Mouse (Mus musculus): ENCODE data around the gene Gorasp1. TPM values are rescaled to one million over a fixed set of nuclear protein-coding genes. Genes with fewer than 3 reads are reported as not detected.

Gorasp1 gene
- polyA plus RNA-seq, 1 experiment from 2014 or later = 16.7 TPM

DNA sequence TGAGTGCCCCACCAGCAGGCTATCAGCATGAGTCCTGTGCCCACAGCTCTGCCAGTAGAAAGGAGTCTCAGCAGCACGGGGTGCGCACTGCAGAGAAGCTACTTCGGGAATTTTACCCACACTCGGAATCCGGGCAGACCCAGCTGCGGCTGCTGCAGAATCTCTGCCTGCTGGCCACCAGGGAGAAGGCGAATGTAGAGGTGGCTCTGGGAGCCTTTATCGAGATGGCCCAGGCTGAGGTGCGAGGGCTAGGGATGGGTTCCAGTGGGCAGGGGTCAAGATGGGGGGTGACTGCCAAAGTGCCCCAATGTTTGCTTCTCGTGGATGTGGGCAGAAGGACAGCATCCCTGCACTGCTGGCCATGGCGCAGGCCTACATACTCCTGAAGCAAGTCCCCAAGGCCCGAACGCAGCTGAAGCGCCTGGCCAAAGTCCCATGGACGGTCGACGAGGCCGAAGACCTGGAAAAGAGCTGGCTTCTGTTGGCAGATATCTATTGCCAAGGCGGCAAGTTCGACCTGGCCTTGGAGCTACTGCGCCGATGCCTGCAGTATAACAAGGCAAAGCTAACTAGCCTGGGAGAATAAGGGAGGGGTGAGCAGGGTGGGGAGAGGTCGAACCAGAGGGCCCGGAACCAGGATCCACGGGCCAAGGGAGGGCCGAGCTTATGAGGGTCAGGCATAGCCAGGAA, 29.0 kb upstream of the Gorasp1 start:
- Histone ChIP-seq H3K27ac (ENCODE audit: low read length) (no peak overlapping the region), H3K27me3 (replicated peaks; ENCODE audit: insufficient read depth, low read length) (no peaks in the 10 kb centered on the region), H3K4me2 (replicated peaks; ENCODE audit: low read depth, low read length) (no peak overlapping the region), H3K4me1 (ENCODE audit: insufficient read depth, low read depth, low read length) (peaks cover 15% of the 10 kb centered on the region; the same call in 1 of the 2 replicates), H3K4me3 (ENCODE audit: low read depth, low read length) (no peak overlapping the region), H3K9me3 (ENCODE audit: low read length) (no peaks in the 10 kb centered on the region), H3K9ac (replicated peaks; ENCODE audit: low read depth) (no peak overlapping the region), H3K36me3 (ENCODE audit: insufficient read depth, low read length) (no peaks in the 10 kb centered on the region; the same call in 1 of the 2 replicates)
- TF ChIP-seq CTCF (IDR thresholded peaks at IDR 0.05) (no peak), EP300 (IDR thresholded peaks at IDR 0.05) (no peak)
- DNase-seq (ENCODE audit: low spot score) = no peak
- no peak for ATAC-seq
- WGBS = 86% methylated on average over 26 of the region's 26 CpGs

DNA sequence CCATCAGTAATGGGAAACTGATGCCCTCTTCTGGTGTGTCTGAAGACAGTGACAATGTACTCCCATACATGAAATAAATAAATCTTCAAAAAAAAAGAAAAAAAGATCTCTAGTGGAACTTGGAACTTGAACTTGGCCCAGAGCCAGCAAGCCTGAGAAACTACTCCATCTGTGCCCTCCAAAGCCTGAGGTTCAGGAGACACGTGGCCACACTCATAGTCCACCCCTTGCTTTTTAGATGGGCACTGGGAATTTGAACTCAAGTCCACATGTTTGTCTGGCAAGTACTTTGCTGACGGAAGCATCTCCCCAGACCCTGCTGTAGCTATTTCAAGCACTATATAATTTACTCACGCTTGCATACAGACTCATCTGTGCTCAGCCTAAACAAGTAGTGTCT, 27.8 kb upstream of the Gorasp1 start:
- no peak overlapping the region for H3K4me3 ChIP-seq (ENCODE audit: low read depth, low read length)
- no peak overlapping the region for H3K4me2 ChIP-seq (replicated peaks; ENCODE audit: low read depth, low read length)
- 51% methylated on average over 3 of the region's 3 CpGs for WGBS
- H3K9ac ChIP-seq (replicated peaks; ENCODE audit: low read depth) = no peak overlapping the region
- TF ChIP-seq EP300 (IDR thresholded peaks at IDR 0.05) (no peak), CTCF (IDR thresholded peaks at IDR 0.05) (no peak; the same call in 1 of the 2 replicates)
- H3K9me3 ChIP-seq (ENCODE audit: low read length) = no peaks in the 10 kb centered on the region
- ATAC-seq (no peak), DNase-seq (ENCODE audit: low spot score) (no peak)
- H3K27me3 ChIP-seq (replicated peaks; ENCODE audit: insufficient read depth, low read length) = no peaks in the 10 kb centered on the region
- H3K36me3 ChIP-seq (ENCODE audit: insufficient read depth, low read length) = no peaks in the 10 kb centered on the region
- no peak overlapping the region for H3K27ac ChIP-seq (ENCODE audit: low read length)
- H3K4me1 ChIP-seq (ENCODE audit: insufficient read depth, low read depth, low read length) = 0 out of 2 replicates have a peak, but pooled peaks cover 5% of the 10 kb centered on the region

DNA sequence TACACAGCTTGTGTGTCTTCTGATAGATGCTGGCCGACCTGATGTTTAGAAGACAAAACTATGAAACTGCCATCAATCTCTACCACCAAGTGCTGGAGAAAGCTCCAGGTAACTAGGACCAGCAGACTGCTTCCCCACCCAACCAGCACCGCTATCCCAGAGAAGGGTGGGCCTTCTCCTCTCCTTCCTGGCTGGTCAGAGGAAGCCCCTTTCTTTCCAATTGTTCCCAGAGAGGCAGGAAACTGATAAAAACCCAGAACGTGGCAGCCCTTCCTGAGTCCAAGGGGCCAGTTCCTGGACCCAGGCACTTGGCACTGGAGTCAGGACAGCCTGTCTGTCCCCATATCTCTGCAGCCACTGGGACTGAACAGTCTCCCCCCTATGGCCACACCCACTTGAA, 26.8 kb upstream of the Gorasp1 start:
- no peak overlapping the region for H3K4me2 ChIP-seq (replicated peaks; ENCODE audit: low read depth, low read length)
- peak; percentile 86 for ATAC-seq

GRCm38 (mm10) chr9:119962987-119963667, 25.8 kb upstream of the Gorasp1 start:
- Histone ChIP-seq H3K4me1 (ENCODE audit: insufficient read depth, low read depth, low read length) (0 out of 2 replicates have a peak, but pooled peaks cover 5% of the 10 kb centered on the region), H3K4me2 (replicated peaks; ENCODE audit: low read depth, low read length) (peak overlapping the region; percentile 39), H3K9me3 (ENCODE audit: low read length) (no peaks in the 10 kb centered on the region), H3K36me3 (ENCODE audit: insufficient read depth, low read length) (no peaks in the 10 kb centered on the region), H3K27ac (ENCODE audit: low read length) (no peak overlapping the region), H3K27me3 (replicated peaks; ENCODE audit: insufficient read depth, low read length) (no peaks in the 10 kb centered on the region), H3K9ac (replicated peaks; ENCODE audit: low read depth) (no peak overlapping the region), H3K4me3 (ENCODE audit: low read depth, low read length) (no peak overlapping the region)
- ATAC-seq (peak; percentile 81), DNase-seq (ENCODE audit: low spot score) (peak; percentile 92)
- TF ChIP-seq CTCF (IDR thresholded peaks at IDR 0.05) (peak; percentile 96), EP300 (IDR thresholded peaks at IDR 0.05) (no peak)
- 18% methylated on average over 21 of the region's 21 CpGs for WGBS

More for the DNA sequence above, 26.8 kb upstream of the Gorasp1 start:
- Histone ChIP-seq H3K27me3 (replicated peaks; ENCODE audit: insufficient read depth, low read length) (no peaks in the 10 kb centered on the region), H3K27ac (ENCODE audit: low read length) (peak overlapping the region; percentile 69), H3K9ac (replicated peaks; ENCODE audit: low read depth) (no peak overlapping the region), H3K4me1 (ENCODE audit: insufficient read depth, low read depth, low read length) (0 out of 2 replicates have a peak, but pooled peaks cover 5% of the 10 kb centered on the region), H3K36me3 (ENCODE audit: insufficient read depth, low read length) (no peaks in the 10 kb centered on the region), H3K9me3 (ENCODE audit: low read length) (no peaks in the 10 kb centered on the region), H3K4me3 (ENCODE audit: low read depth, low read length) (no peak overlapping the region)
- peak; percentile 71 for DNase-seq (ENCODE audit: low spot score)
- TF ChIP-seq CTCF (IDR thresholded peaks at IDR 0.05) = no peak
- TF ChIP-seq EP300 (IDR thresholded peaks at IDR 0.05) = peak; percentile 98
- WGBS = 57% methylated on average over 3 of the region's 3 CpGs

- DNase-seq (ENCODE audit: low spot score) (no peak), ATAC-seq (no peak)
- no peak for TF ChIP-seq EP300 (IDR thresholded peaks at IDR 0.05)
- no peak for TF ChIP-seq CTCF (IDR thresholded peaks at IDR 0.05)
- H3K27ac ChIP-seq (ENCODE audit: low read length) = no peak overlapping the region
- H3K9ac ChIP-seq (replicated peaks; ENCODE audit: low read depth) = no peak overlapping the region
- H3K4me1 ChIP-seq (ENCODE audit: insufficient read depth, low read depth, low read length) = 0 out of 2 replicates have a peak, but pooled peaks cover 5% of the 10 kb centered on the region
- WGBS = 51% methylated on average over 4 of the region's 4 CpGs
- H3K36me3 ChIP-seq (ENCODE audit: insufficient read depth, low read length) = no peaks in the 10 kb centered on the region
- H3K9me3 ChIP-seq (ENCODE audit: low read length) = no peaks in the 10 kb centered on the region
- H3K27me3 ChIP-seq (replicated peaks; ENCODE audit: insufficient read depth, low read length) = no peaks in the 10 kb centered on the region
- H3K4me2 ChIP-seq (replicated peaks; ENCODE audit: low read depth, low read length) = no peak overlapping the region
- H3K4me3 ChIP-seq (ENCODE audit: low read depth, low read length) = no peak overlapping the region
Observed at GRCm38 (mm10) chr9:119962216-119962615, 24.9 kb upstream of the Gorasp1 start.

- TF ChIP-seq CTCF (IDR thresholded peaks at IDR 0.05) (no peak), EP300 (IDR thresholded peaks at IDR 0.05) (no peak)
- H3K4me1 ChIP-seq (ENCODE audit: insufficient read depth, low read depth, low read length) = 0 out of 2 replicates have a peak, but pooled peaks cover 5% of the 10 kb centered on the region
- no peak overlapping the region for H3K9ac ChIP-seq (replicated peaks; ENCODE audit: low read depth)
- WGBS = 55% methylated on average over 9 of the region's 9 CpGs
- ATAC-seq (no peak), DNase-seq (ENCODE audit: low spot score) (no peak)
- H3K9me3 ChIP-seq (ENCODE audit: low read length) = no peaks in the 10 kb centered on the region
- H3K27ac ChIP-seq (ENCODE audit: low read length) = no peak overlapping the region
- H3K4me2 ChIP-seq (replicated peaks; ENCODE audit: low read depth, low read length) = no peak overlapping the region
- no peaks in the 10 kb centered on the region for H3K27me3 ChIP-seq (replicated peaks; ENCODE audit: insufficient read depth, low read length)
- no peaks in the 10 kb centered on the region for H3K36me3 ChIP-seq (ENCODE audit: insufficient read depth, low read length)
- H3K4me3 ChIP-seq (ENCODE audit: low read depth, low read length) = no peak overlapping the region
Observed at GRCm38 (mm10) chr9:119958835-119959234, 21.5 kb upstream of the Gorasp1 start.
